Mouse (Mus musculus) forebrain, embryonic 10.5 days (tissue): Measurements from ENCODE around the gene Spef1. TPM values are rescaled to one million over a fixed set of nuclear protein-coding genes. Genes with fewer than 3 reads are reported as not detected.

Experiments
- DNase-seq: peaks from one replicate; pipeline ENCODE4 v3.0.0-alpha.2; 2017; ENCODE audit warnings: low spot score; ENCODE audit errors: extremely low spot score
- H3K27ac ChIP-seq: fragments of 300-500 bp; sonication (generic); 2 replicates; pipeline ENCODE4 v1.5.1; 2016; ENCODE audit warnings: mild to moderate bottlenecking
- H3K27me3 ChIP-seq: fragments of 300-500 bp; sonication (generic); 2 replicates; pipeline ENCODE4 v1.6.1; 2016; ENCODE audit warnings: mild to moderate bottlenecking; ENCODE audit not compliant: poor library complexity, severe bottlenecking
- H3K36me3 ChIP-seq: fragments of 300-500 bp; sonication (generic); replicated peaks from 2 replicates; pipeline ENCODE4 v1.6.1; 2016; ENCODE audit warnings: mild to moderate bottlenecking, moderate library complexity
- H3K4me1 ChIP-seq: fragments of 300-500 bp; sonication (generic); 2 replicates; pipeline ENCODE4 v1.6.1; 2016
- H3K4me3 ChIP-seq: fragments of 300-500 bp; sonication (generic); 2 replicates; pipeline ENCODE4 v1.5.1; 2016; ENCODE audit warnings: mild to moderate bottlenecking, moderate library complexity
- H3K9me3 ChIP-seq: fragments of 300-500 bp; sonication (generic); 2 replicates; pipeline ENCODE4 v1.6.1; 2016; ENCODE audit warnings: mild to moderate bottlenecking, moderate library complexity
- WGBS: fragments of 180-500 bp; shearing (Covaris S2); methylation state at CpG from one replicate; pipeline ENCODE4 v1.1.7; 2016; 5-methylcytosine and 5-hydroxymethylcytosine counted together
- polyA plus RNA-seq: library from polyadenylated mRNA; unstranded; fragments of >200 nt; fragmentation: Nextera tagmentation; extraction: Ambion mirVana; gene quantifications from 2 replicates; pipeline ENCODE4 v1.2.1, GENCODE M21; 2016

Spef1 gene
- polyA plus RNA-seq, 1 experiment from 2014 or later = 4.6 TPM

DNA sequence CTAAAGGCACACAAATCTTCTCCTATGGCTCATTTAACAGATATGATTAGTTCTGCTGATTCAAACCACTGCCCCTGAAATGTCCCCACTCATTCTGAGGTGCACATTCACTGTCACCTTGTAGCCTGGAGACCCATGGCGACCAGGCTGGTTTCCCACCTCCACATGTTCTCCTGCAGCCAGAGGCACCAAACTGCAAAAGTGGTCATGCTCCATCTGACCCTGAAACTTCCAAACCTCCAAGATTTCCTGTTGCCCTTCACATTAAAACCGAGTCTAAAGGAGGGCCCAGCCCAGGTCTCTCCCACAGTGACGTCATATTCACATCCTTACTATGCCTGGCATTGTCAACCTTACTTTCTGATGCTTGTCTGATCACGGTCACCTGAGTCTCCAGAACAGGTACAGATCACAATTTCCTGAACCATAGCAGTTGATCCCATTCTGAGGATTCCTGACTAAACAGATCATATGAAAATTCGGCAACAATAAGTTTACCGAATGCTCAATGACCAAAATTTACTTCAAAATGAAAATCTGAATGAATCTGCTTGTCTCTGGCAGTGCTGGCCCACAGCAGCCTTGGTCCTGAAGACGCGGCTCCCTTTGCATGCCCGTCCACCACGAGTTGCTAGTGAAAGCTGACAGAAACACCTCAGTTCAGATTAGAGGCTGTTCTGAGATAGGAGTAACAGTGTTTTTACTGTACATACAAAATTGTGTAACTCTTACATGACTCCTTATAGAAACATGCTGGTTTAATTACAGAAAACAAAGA, 54.8 kb downstream of the Spef1 start:
- H3K27me3 ChIP-seq = 0 out of 2 replicates have a peak, but pooled peaks cover 7% of the 10 kb centered on the region
- no peaks in the 10 kb centered on the region for H3K9me3 ChIP-seq
- 0 out of 2 replicates have a peak, but pooled peaks cover 3% of the 10 kb centered on the region for H3K36me3 ChIP-seq
- 88% methylated on average over 10 of the region's 10 CpGs for WGBS
- no peak overlapping the region for H3K27ac ChIP-seq
- no peak for DNase-seq
- H3K4me1 ChIP-seq = peaks cover 44% of the 10 kb centered on the region
- no peak overlapping the region for H3K4me3 ChIP-seq

- WGBS = 86% methylated on average over 2 of the region's 2 CpGs
- H3K4me1 ChIP-seq = peaks cover 51% of the 10 kb centered on the region
These were observed 56.2 kb downstream of the Spef1 start for GRCm38 (mm10) chr2:131130849-131131248.

GRCm38 (mm10) chr2:131129836-131130235, 57.2 kb downstream of the Spef1 start:
- H3K27ac ChIP-seq = no peak overlapping the region
- 0 out of 2 replicates have a peak, but pooled peaks cover 3% of the 10 kb centered on the region for H3K36me3 ChIP-seq
- DNase-seq = no peak
- H3K4me1 ChIP-seq = peaks cover 46% of the 10 kb centered on the region
- 80% methylated on average over 5 of the region's 5 CpGs for WGBS
- peaks cover 28% of the 10 kb centered on the region for H3K27me3 ChIP-seq
- H3K4me3 ChIP-seq = no peak overlapping the region
- H3K9me3 ChIP-seq = no peaks in the 10 kb centered on the region

More at GRCm38 (mm10) chr2:131130849-131131248, 56.2 kb downstream of the Spef1 start:
- no peak overlapping the region for H3K4me3 ChIP-seq
- H3K27ac ChIP-seq = no peak overlapping the region
- no peak for DNase-seq
- H3K27me3 ChIP-seq = peaks cover 18% of the 10 kb centered on the region
- H3K36me3 ChIP-seq = 0 out of 2 replicates have a peak, but pooled peaks cover 3% of the 10 kb centered on the region
- H3K9me3 ChIP-seq = no peaks in the 10 kb centered on the region

DNA sequence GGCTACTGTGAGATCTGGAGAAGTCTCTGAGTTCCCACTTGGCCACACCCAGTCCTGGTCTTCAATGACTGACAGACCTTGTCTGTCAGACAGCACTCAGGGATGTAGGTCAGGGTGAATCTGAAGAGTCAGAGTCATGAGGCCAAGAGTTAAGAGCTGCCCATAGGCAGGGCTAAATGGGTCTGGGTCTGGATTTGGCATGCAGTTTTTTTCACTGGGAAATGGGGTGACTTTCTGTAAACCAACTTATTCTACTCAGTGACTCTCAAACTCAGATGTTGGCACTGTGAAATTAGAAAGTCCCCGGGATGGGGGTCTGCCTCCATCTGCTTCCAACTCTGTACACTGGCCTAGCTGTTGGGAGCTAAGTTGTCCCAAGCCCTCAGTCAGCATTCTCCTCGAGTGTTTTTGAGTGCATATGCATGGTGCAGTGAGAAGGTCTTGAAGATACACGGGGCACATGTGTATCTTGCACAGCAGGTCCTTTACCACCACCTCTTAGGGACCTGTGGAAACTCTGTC, 58.4 kb downstream of the Spef1 start:
- Histone ChIP-seq H3K9me3 (no peaks in the 10 kb centered on the region), H3K4me3 (peak overlapping the region; percentile 65; the same call in 1 of the 2 replicates), H3K27ac (peak overlapping the region; percentile 91; the same call in 1 of the 2 replicates), H3K27me3 (peaks cover 28% of the 10 kb centered on the region), H3K36me3 (0 out of 2 replicates have a peak, but pooled peaks cover 3% of the 10 kb centered on the region), H3K4me1 (peaks cover 37% of the 10 kb centered on the region)
- no peak for DNase-seq
- 80% methylated on average over 3 of the region's 3 CpGs for WGBS

DNA sequence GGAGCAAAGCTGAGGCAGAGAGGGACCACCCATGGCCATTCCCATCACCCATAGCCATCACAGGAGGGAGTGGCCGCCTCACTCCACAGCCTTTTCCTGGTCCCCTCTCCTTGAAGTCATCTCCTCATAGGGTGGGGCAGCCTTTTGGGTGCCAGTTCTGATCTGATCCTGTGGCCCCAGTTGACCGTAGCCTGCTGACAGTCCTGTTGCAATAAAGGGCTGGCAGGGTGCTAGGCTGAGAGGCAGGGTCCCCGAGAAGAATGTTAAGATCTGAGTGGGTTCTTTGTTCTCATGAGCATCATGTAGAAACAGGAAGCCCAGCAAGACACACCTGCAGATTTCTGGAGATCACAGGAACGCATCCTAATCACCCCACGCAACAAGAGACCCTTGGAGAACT, 58.9 kb downstream of the Spef1 start:
- Histone ChIP-seq H3K27me3 (peaks cover 28% of the 10 kb centered on the region), H3K27ac (peak overlapping the region; percentile 91), H3K4me1 (peaks cover 37% of the 10 kb centered on the region), H3K36me3 (0 out of 2 replicates have a peak, but pooled peaks cover 3% of the 10 kb centered on the region), H3K4me3 (peak overlapping the region; percentile 65), H3K9me3 (no peaks in the 10 kb centered on the region)
- DNase-seq = no peak
- 87% methylated on average over 5 of the region's 5 CpGs for WGBS

DNA sequence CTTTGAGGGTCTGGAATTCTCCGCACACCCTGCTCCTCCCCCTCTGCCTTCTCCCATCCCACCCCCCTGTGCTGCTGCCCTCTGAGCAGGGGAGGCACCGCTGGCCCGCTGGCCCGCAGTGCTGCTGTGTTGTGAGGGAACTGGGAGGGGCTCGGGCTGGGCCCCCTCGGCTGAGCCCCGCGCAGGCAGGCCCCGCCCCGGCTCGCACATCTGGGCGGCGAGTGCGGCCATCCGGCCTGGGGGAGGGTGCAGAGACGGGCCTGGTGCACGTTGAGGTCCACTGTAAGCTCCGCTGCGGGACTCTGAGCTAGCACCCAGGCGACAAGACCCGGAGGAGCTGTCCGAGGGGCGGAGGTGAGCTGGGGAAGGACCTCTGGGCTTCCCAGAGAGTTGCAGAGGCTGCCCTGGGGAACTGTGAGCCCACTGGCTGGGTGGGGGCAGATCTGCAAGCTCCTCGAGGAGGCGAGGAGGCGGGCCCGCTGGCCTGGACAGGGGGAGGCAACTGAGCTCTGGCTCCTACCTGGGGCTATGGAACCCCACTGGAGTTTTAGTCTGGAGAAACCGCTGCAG, 59.8 kb downstream of the Spef1 start, which contains the start of gene Hspa12b:
Hspa12b (plus strand) TSS at position 120 of the 570 bp plus-strand sequence.
- Histone ChIP-seq H3K27ac (peak within 1 kb of the TSS; percentile 91), H3K27me3 (peaks cover 28% of the 10 kb centered on the region), H3K36me3 (0 out of 2 replicates have a peak, but pooled peaks cover 3% of the 10 kb centered on the region), H3K4me1 (peaks cover 37% of the 10 kb centered on the region), H3K9me3 (no peaks in the 10 kb centered on the region), H3K4me3 (peak within 1 kb of the TSS; percentile 65)
- under 1% methylated on average over 28 of the region's 28 CpGs for WGBS
- DNase-seq = peak; percentile 71

- DNase-seq = no peak
- 39% methylated on average over 9 of the region's 9 CpGs for WGBS
- peaks cover 37% of the 10 kb centered on the region for H3K4me1 ChIP-seq
- no peaks in the 10 kb centered on the region for H3K9me3 ChIP-seq
- peak overlapping the region; percentile 91 for H3K27ac ChIP-seq
- H3K4me3 ChIP-seq = peak overlapping the region; percentile 65
- H3K36me3 ChIP-seq = no peaks in the 10 kb centered on the region
- H3K27me3 ChIP-seq = peaks cover 28% of the 10 kb centered on the region
These were observed 60.9 kb downstream of the Spef1 start for GRCm38 (mm10) chr2:131125964-131126815.

- WGBS = 90% methylated on average over 9 of the region's 9 CpGs
- DNase-seq = no peak
- Histone ChIP-seq H3K36me3 (no peaks in the 10 kb centered on the region), H3K4me1 (peaks cover 37% of the 10 kb centered on the region), H3K27me3 (peaks cover 28% of the 10 kb centered on the region), H3K4me3 (no peak overlapping the region), H3K9me3 (no peaks in the 10 kb centered on the region), H3K27ac (peak overlapping the region; percentile 12; the same call in 1 of the 2 replicates)
These were observed 61.7 kb downstream of the Spef1 start for GRCm38 (mm10) chr2:131125157-131125963.

DNA sequence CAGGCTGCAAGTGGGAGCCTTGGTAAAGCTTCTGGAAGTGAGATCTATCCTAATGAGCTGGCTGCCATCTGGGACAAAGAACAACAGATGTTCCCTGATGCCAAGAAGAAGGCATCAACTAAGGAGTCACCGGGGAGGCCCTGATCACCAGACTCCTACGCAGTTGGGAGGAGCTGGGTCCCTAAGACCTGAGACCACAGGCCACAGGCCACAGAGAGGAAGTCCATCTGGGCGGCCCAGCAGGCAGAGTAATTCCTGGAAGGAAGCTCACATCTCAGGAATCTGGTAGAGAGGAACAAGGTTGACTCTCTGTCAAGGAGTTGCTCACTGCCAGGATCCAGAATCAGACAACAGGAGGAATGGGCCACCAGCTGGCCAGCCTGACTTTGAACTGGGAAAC, 62.9 kb downstream of the Spef1 start:
- Histone ChIP-seq H3K27me3 (peaks cover 28% of the 10 kb centered on the region), H3K9me3 (no peaks in the 10 kb centered on the region), H3K4me1 (peaks cover 33% of the 10 kb centered on the region), H3K36me3 (no peaks in the 10 kb centered on the region), H3K4me3 (no peak overlapping the region), H3K27ac (no peak overlapping the region)
- WGBS = 79% methylated on average over 3 of the region's 3 CpGs
- no peak for DNase-seq
